Mouse (Mus musculus): Measurements from ENCODE around the gene Tlr3. TPM values are rescaled to one million over a fixed set of nuclear protein-coding genes. Genes with fewer than 3 reads are reported as not detected.

Tlr3 gene
- polyA plus RNA-seq, 1 experiment: 2.0 TPM

DNA sequence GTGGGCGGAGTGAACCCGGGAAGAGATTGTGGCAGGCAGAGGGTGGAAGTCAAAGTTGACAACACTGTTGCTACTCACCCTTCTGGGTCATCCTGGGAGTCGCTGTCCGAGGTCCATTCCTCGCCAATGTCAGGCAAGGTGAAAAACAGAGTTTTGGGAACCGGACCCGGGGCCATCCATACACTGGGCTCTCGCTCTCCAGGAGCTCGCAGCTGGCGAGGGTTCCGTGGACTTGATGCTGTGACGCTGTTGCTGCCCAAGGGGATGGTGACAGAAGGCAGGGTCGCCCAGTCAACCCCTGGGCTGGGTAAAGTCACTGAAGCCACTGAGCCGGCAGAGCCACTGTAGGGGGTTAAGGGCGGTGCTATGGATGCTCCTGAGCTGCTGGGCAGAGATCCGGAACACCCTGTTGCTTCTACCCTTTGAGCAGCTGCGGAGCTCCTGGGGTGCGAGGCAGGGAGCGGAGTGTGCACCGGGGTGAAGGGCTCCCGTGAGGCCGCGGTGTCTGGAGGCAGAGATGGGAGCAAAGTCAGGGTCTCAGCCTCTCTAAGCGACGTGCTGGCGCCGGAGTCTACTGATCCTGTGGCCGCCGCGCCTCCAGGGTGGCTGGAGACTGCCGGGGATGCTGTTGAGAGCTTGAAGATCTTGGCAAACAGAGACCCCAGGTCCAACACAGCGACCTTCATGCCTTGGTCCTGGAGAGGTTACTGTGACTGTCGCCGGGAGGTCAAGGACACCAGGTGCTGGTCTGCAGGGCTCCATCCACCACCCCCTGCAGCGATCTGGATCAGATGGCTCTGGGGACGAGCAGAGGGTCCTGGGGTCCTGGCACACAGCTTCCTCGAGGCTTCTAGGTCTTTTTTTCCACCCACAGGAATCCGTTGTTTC is 29.6 kb downstream of the Tlr3 start:
- H3K36me3 ChIP-seq (ENCODE audit: control insufficient read depth, insufficient read depth, low read length): no peaks in the 10 kb centered on the region
- no peak for DNase-seq
- 12% methylated on average over 38 of the region's 38 CpGs for WGBS

DNA sequence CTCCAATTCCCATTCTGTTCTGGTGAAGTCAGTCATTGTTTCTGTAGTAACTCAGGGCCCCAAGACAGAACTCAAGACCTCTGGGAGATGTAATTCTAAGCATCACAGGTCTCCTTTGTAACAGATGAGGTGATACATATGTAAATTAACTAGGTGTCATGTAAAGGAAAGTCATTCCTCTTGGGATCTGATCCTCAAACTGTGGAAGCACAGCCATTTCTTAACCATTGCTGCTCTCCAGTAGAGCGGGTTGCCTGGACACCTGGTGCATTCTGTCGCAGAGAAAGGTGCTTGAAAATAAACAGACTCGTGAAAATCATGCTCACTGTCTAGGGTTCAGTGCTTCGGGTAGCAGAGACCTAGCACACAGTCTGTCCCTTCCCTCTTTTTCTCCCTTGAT is 30.3 kb downstream of the Tlr3 start:
- TF ChIP-seq CTCF (IDR thresholded peaks at IDR 0.05; ENCODE audit: borderline replicate concordance, control insufficient read depth, extremely low read depth, insufficient read depth, low read length, poor library complexity): no peak
- no peak for TF ChIP-seq POLR2A (IDR thresholded peaks at IDR 0.05; ENCODE audit: control insufficient read depth, extremely low read depth, insufficient read depth, low read length, poor library complexity)
- WGBS: 47% methylated on average over 4 of the region's 4 CpGs

More for the DNA sequence above, 29.6 kb downstream of the Tlr3 start:
- H3K27ac ChIP-seq (ENCODE audit: control insufficient read depth, insufficient read depth, low read length): no peak overlapping the region
- no peaks in the 10 kb centered on the region for H3K27me3 ChIP-seq (ENCODE audit: control insufficient read depth, insufficient read depth, low read length)
- no peak overlapping the region for H3K4me3 ChIP-seq (ENCODE audit: control insufficient read depth, insufficient read depth, low read length)
- H3K4me1 ChIP-seq (replicated peaks; ENCODE audit: control insufficient read depth, insufficient read depth, low read length): no peaks in the 10 kb centered on the region
- no peak for TF ChIP-seq CTCF (IDR thresholded peaks at IDR 0.05; ENCODE audit: borderline replicate concordance, control insufficient read depth, extremely low read depth, insufficient read depth, low read length, poor library complexity)
- TF ChIP-seq POLR2A (IDR thresholded peaks at IDR 0.05; ENCODE audit: control insufficient read depth, extremely low read depth, insufficient read depth, low read length, poor library complexity): no peak

DNA sequence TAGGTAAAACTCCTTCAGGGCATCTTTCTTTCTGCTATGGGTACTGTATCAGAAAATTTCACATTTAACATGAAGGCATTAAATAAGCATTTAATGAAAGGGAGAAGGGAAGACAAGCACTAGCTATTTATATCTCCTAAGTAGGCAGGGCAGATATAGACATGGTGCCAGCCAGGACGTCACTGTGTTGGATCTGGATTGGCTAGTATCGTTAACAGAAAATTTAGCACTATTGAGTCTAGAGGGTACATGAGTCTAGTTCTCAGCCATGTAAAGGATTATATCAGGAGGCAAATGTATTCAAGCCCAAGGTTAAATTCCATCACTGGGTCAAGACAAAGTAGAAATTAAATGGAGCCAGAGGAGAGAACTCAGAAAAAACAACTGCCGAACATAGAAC is 36.8 kb downstream of the Tlr3 start:
- 76% methylated on average over 3 of the region's 3 CpGs for WGBS
- Histone ChIP-seq H3K36me3 (ENCODE audit: control insufficient read depth, insufficient read depth, low read length) (no peaks in the 10 kb centered on the region), H3K27me3 (ENCODE audit: control insufficient read depth, insufficient read depth, low read length) (no peaks in the 10 kb centered on the region), H3K4me1 (replicated peaks; ENCODE audit: control insufficient read depth, insufficient read depth, low read length) (no peaks in the 10 kb centered on the region), H3K4me3 (ENCODE audit: control insufficient read depth, insufficient read depth, low read length) (no peak overlapping the region), H3K27ac (ENCODE audit: control insufficient read depth, insufficient read depth, low read length) (no peak overlapping the region)
- DNase-seq: no peak
- TF ChIP-seq CTCF (IDR thresholded peaks at IDR 0.05; ENCODE audit: borderline replicate concordance, control insufficient read depth, extremely low read depth, insufficient read depth, low read length, poor library complexity): no peak
- TF ChIP-seq POLR2A (IDR thresholded peaks at IDR 0.05; ENCODE audit: control insufficient read depth, extremely low read depth, insufficient read depth, low read length, poor library complexity): no peak

More for the DNA sequence above, 30.3 kb downstream of the Tlr3 start:
- Histone ChIP-seq H3K36me3 (ENCODE audit: control insufficient read depth, insufficient read depth, low read length) (no peaks in the 10 kb centered on the region), H3K27ac (ENCODE audit: control insufficient read depth, insufficient read depth, low read length) (no peak overlapping the region), H3K4me3 (ENCODE audit: control insufficient read depth, insufficient read depth, low read length) (no peak overlapping the region), H3K27me3 (ENCODE audit: control insufficient read depth, insufficient read depth, low read length) (no peaks in the 10 kb centered on the region), H3K4me1 (replicated peaks; ENCODE audit: control insufficient read depth, insufficient read depth, low read length) (no peaks in the 10 kb centered on the region)
- no peak for DNase-seq

DNA sequence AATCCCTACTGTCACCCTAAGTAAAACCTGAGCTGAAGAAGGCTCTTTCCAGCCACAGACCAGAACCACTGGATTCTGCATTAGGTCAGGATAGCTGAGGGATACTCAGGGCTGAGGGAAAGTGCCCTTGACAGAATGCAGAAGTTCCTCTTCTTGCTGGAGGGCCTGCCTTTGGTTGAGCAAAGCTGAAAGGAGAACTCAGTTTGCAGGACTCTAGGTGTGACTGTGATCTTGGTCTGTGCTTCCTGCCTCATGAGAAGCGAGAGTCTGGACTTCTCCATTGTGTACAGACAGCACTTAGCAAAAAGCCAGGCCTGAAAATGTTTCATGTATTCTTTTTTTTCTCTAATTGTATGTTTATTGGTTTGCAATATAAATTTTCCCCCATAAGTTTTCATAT is 43.7 kb downstream of the Tlr3 start:
- H3K36me3 ChIP-seq (ENCODE audit: control insufficient read depth, insufficient read depth, low read length): no peaks in the 10 kb centered on the region
- H3K4me3 ChIP-seq (ENCODE audit: control insufficient read depth, insufficient read depth, low read length): no peak overlapping the region
- H3K4me1 ChIP-seq (replicated peaks; ENCODE audit: control insufficient read depth, insufficient read depth, low read length): no peaks in the 10 kb centered on the region
- DNase-seq: no peak
- H3K27ac ChIP-seq (ENCODE audit: control insufficient read depth, insufficient read depth, low read length): no peak overlapping the region
- no peaks in the 10 kb centered on the region for H3K27me3 ChIP-seq (ENCODE audit: control insufficient read depth, insufficient read depth, low read length)
- WGBS: 32% methylated on average over 1 of the region's 1 CpGs
- TF ChIP-seq CTCF (IDR thresholded peaks at IDR 0.05; ENCODE audit: borderline replicate concordance, control insufficient read depth, extremely low read depth, insufficient read depth, low read length, poor library complexity) (no peak), POLR2A (IDR thresholded peaks at IDR 0.05; ENCODE audit: control insufficient read depth, extremely low read depth, insufficient read depth, low read length, poor library complexity) (no peak)

DNA sequence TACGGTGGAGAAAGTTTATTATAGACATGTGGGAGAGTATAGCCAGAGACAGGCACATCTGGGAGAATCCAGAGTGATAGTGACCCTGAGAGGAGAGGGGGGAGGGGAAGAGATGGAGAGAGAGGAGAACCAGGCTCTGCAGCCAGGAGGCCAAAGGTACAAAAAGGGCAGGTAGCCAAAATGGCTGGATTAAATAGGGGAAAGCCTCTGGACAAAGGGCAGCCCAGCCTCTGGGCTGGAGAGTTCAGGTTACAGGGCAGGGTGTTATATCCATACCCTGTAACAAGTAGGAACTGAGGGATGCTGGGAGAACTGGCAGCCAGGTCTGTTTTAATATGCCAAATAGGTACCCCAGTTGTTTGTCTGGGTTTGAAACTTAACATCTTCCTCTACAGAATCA is 47.7 kb downstream of the Tlr3 start:
- no peak overlapping the region for H3K27ac ChIP-seq (ENCODE audit: control insufficient read depth, insufficient read depth, low read length)
- 98% methylated on average over 1 of the region's 1 CpGs for WGBS
- no peaks in the 10 kb centered on the region for H3K36me3 ChIP-seq (ENCODE audit: control insufficient read depth, insufficient read depth, low read length)
- TF ChIP-seq CTCF (IDR thresholded peaks at IDR 0.05; ENCODE audit: borderline replicate concordance, control insufficient read depth, extremely low read depth, insufficient read depth, low read length, poor library complexity) (no peak), POLR2A (IDR thresholded peaks at IDR 0.05; ENCODE audit: control insufficient read depth, extremely low read depth, insufficient read depth, low read length, poor library complexity) (no peak)
- H3K4me1 ChIP-seq (replicated peaks; ENCODE audit: control insufficient read depth, insufficient read depth, low read length): no peaks in the 10 kb centered on the region
- H3K4me3 ChIP-seq (ENCODE audit: control insufficient read depth, insufficient read depth, low read length): no peak overlapping the region
- DNase-seq: no peak
- no peaks in the 10 kb centered on the region for H3K27me3 ChIP-seq (ENCODE audit: control insufficient read depth, insufficient read depth, low read length)

DNA sequence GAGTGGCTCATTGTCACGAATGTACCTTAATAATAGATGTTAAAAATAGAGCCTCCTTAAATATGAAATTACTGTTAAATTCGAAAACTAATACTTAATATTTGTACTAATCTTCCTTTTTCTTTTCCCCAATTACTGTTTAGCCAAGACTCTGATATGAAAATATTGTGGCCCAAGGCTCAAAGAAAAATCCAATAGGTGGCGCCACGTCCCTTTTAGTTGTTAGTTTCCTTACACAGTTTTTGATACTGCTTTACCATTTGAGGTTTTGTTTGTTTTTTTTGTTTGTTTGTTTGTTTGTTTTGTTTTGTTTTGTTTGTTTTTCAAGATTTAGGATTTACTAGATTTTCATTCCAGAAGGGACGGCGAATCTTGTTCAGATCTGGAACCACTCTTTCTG is 48.6 kb downstream of the Tlr3 start:
- WGBS: 65% methylated on average over 6 of the region's 6 CpGs
- no peak for TF ChIP-seq CTCF (IDR thresholded peaks at IDR 0.05; ENCODE audit: borderline replicate concordance, control insufficient read depth, extremely low read depth, insufficient read depth, low read length, poor library complexity)
- no peak for TF ChIP-seq POLR2A (IDR thresholded peaks at IDR 0.05; ENCODE audit: control insufficient read depth, extremely low read depth, insufficient read depth, low read length, poor library complexity)
- DNase-seq: no peak
- no peak overlapping the region for H3K27ac ChIP-seq (ENCODE audit: control insufficient read depth, insufficient read depth, low read length)
- no peaks in the 10 kb centered on the region for H3K4me1 ChIP-seq (replicated peaks; ENCODE audit: control insufficient read depth, insufficient read depth, low read length)
- no peak overlapping the region for H3K4me3 ChIP-seq (ENCODE audit: control insufficient read depth, insufficient read depth, low read length)
- no peaks in the 10 kb centered on the region for H3K36me3 ChIP-seq (ENCODE audit: control insufficient read depth, insufficient read depth, low read length)
- no peaks in the 10 kb centered on the region for H3K27me3 ChIP-seq (ENCODE audit: control insufficient read depth, insufficient read depth, low read length)
